Mouse (Mus musculus) spleen, adult 2 months (tissue): ENCODE measurements around the gene Dnmt1. TPM values are rescaled to one million over a fixed set of nuclear protein-coding genes. Genes with fewer than 3 reads are reported as not detected.

ENCODE experiments used
- DNase-seq, 2 experiments: peaks; one replicate each; pipeline versions ENCODE4 v3.0.0 to v3.0.0-alpha.2; 2012 to 2021; ENCODE audit warnings: low spot score in 2 of 2, low read depth in 1 of 2
- H3K27ac ChIP-seq: fragments of 200-500 bp; 2 replicates; pipeline ENCODE4 v1.5.1; 2012; ENCODE audit warnings: low read length, inconsistent platforms; ENCODE audit not compliant: insufficient read depth
- H3K27me3 ChIP-seq: fragments of 200-500 bp; 2 replicates; pipeline ENCODE4 v1.6.1; 2012; ENCODE audit warnings: mild to moderate bottlenecking, moderate library complexity, low read length, inconsistent platforms; ENCODE audit not compliant: control insufficient read depth, insufficient read depth
- H3K36me3 ChIP-seq: fragments of 200-500 bp; 2 replicates; pipeline ENCODE4 v1.6.1; 2012; ENCODE audit warnings: mild to moderate bottlenecking, low read length, inconsistent platforms; ENCODE audit not compliant: control insufficient read depth, insufficient read depth
- H3K4me1 ChIP-seq: fragments of 200-500 bp; 2 replicates; pipeline ENCODE4 v1.6.1; 2011; ENCODE audit warnings: inconsistent platforms; ENCODE audit not compliant: control insufficient read depth, insufficient read depth, insufficient read length
- H3K4me3 ChIP-seq: fragments of 200-500 bp; 2 replicates; pipeline ENCODE4 v1.5.1; 2011; ENCODE audit warnings: mild to moderate bottlenecking, inconsistent platforms; ENCODE audit not compliant: insufficient read depth, insufficient read length; ENCODE audit errors: extremely low read depth
- CTCF ChIP-seq: fragments of 200-500 bp; IDR thresholded peaks from 2 replicates; pipeline ENCODE4 v1.5.1; 2011; ENCODE audit warnings: mild to moderate bottlenecking, inconsistent platforms; ENCODE audit not compliant: insufficient read depth, insufficient read length, insufficient replicate concordance; ENCODE audit errors: extremely low read depth
- POLR2A ChIP-seq: fragments of 200-500 bp; IDR thresholded peaks from 2 replicates; pipeline ENCODE4 v1.6.1; 2011; ENCODE audit warnings: low read depth, low read length, inconsistent platforms
- whole genome bisulfite sequencing: fragments of 180-500 bp; shearing (Covaris S2); methylation state at CpG from one replicate; pipeline ENCODE4 v1.1.7; 2018; 5-methylcytosine and 5-hydroxymethylcytosine counted together
- polyA plus RNA-seq: library from polyadenylated mRNA; depleted of rRNA; stranded (reverse); fragments of >200 nt; gene quantifications from 2 replicates; pipeline ENCODE4 v1.2.3, GENCODE M21; 2012

The Dnmt1 gene
- polyA plus RNA-seq, 1 experiment = 37.0 TPM

- H3K27ac ChIP-seq = no peak overlapping the region
- H3K4me3 ChIP-seq = no peak overlapping the region
- TF ChIP-seq POLR2A (no peak), CTCF (no peak)
- no peaks in the 10 kb centered on the region for H3K27me3 ChIP-seq
- WGBS = 17% methylated on average over 7 of the region's 7 CpGs
- H3K36me3 ChIP-seq = no peaks in the 10 kb centered on the region
- H3K4me1 ChIP-seq = no peaks in the 10 kb centered on the region
- no peak for DNase-seq
Observed at GRCm38 (mm10) chr9:20987953-20988352, 28.3 kb upstream of the Dnmt1 start.

GRCm38 (mm10) chr9:20986952-20987686, 27.4 kb upstream of the Dnmt1 start:
- TF ChIP-seq POLR2A (no peak), CTCF (no peak)
- no peak overlapping the region for H3K27ac ChIP-seq
- 81% methylated on average over 15 of the region's 15 CpGs for WGBS
- no peak for DNase-seq
- no peaks in the 10 kb centered on the region for H3K27me3 ChIP-seq
- no peaks in the 10 kb centered on the region for H3K36me3 ChIP-seq
- H3K4me1 ChIP-seq = no peaks in the 10 kb centered on the region
- no peak overlapping the region for H3K4me3 ChIP-seq

GRCm38 (mm10) chr9:20983169-20983568, 23.5 kb upstream of the Dnmt1 start:
- Histone ChIP-seq H3K4me3 (no peak overlapping the region), H3K27ac (no peak overlapping the region), H3K4me1 (no peaks in the 10 kb centered on the region; the same call in 1 of the 2 replicates), H3K36me3 (no peaks in the 10 kb centered on the region), H3K27me3 (no peaks in the 10 kb centered on the region)
- WGBS = 15% methylated on average over 5 of the region's 5 CpGs
- TF ChIP-seq POLR2A (no peak), CTCF (no peak)
- DNase-seq = no peak

GRCm38 (mm10) chr9:20982171-20982570, 22.5 kb upstream of the Dnmt1 start:
- TF ChIP-seq CTCF (no peak), POLR2A (no peak)
- no peak for DNase-seq
- no peaks in the 10 kb centered on the region for H3K27me3 ChIP-seq
- no peaks in the 10 kb centered on the region for H3K36me3 ChIP-seq
- H3K4me3 ChIP-seq = no peak overlapping the region
- WGBS = 83% methylated on average over 3 of the region's 3 CpGs
- H3K4me1 ChIP-seq = no peaks in the 10 kb centered on the region; the same call in 1 of the 2 replicates
- no peak overlapping the region for H3K27ac ChIP-seq

- Histone ChIP-seq H3K4me3 (no peak overlapping the region), H3K4me1 (peaks cover 7% of the 10 kb centered on the region), H3K36me3 (no peaks in the 10 kb centered on the region), H3K27ac (no peak overlapping the region), H3K27me3 (peaks cover 5% of the 10 kb centered on the region)
- WGBS = 60% methylated on average over 7 of the region's 7 CpGs
- TF ChIP-seq CTCF = no peak
- TF ChIP-seq POLR2A = no peak
- DNase-seq = no peak
Observed at GRCm38 (mm10) chr9:20979769-20980168, 20.1 kb upstream of the Dnmt1 start.

- 75% methylated on average over 5 of the region's 5 CpGs for WGBS
- Histone ChIP-seq H3K27me3 (peaks cover 5% of the 10 kb centered on the region), H3K4me3 (no peak overlapping the region), H3K4me1 (peaks cover 7% of the 10 kb centered on the region), H3K36me3 (no peaks in the 10 kb centered on the region), H3K27ac (no peak overlapping the region)
- DNase-seq = no peak
- TF ChIP-seq POLR2A = no peak
- TF ChIP-seq CTCF = no peak
Observed at GRCm38 (mm10) chr9:20979181-20979580, 19.5 kb upstream of the Dnmt1 start.

- H3K4me1 ChIP-seq = peaks cover 7% of the 10 kb centered on the region
- WGBS = 65% methylated on average over 10 of the region's 10 CpGs
- TF ChIP-seq POLR2A (no peak), CTCF (no peak)
Observed at GRCm38 (mm10) chr9:20978409-20979095, 18.9 kb upstream of the Dnmt1 start.

More at GRCm38 (mm10) chr9:20978409-20979095, 18.9 kb upstream of the Dnmt1 start:
- Histone ChIP-seq H3K36me3 (no peaks in the 10 kb centered on the region), H3K27ac (no peak overlapping the region), H3K27me3 (peaks cover 5% of the 10 kb centered on the region), H3K4me3 (no peak overlapping the region)
- no peak for DNase-seq
